Mouse (Mus musculus) urinary bladder, postnatal 25 days (tissue): ENCODE measurements around the gene Bri3.

ENCODE experiments used
- DNase-seq: peaks from one replicate; pipeline ENCODE4 v3.0.0; 2022; ENCODE audit warnings: low spot score

Bri3 gene

GRCm38 (mm10) chr5:144261829-144262228 is 17.6 kb downstream of the Bri3 start:
- no peak for DNase-seq

- no peak for DNase-seq
Measured at GRCm38 (mm10) chr5:144263082-144263481, 18.8 kb downstream of the Bri3 start.

GRCm38 (mm10) chr5:144263496-144263895 is 19.3 kb downstream of the Bri3 start:
- no peak for DNase-seq

- DNase-seq = no peak
Measured at GRCm38 (mm10) chr5:144267535-144268241, 23.5 kb downstream of the Bri3 start.

- DNase-seq = no peak
Measured at GRCm38 (mm10) chr5:144269926-144270325, 25.7 kb downstream of the Bri3 start.

GRCm38 (mm10) chr5:144270420-144270819 is 26.2 kb downstream of the Bri3 start:
- DNase-seq = no peak

- DNase-seq = no peak
Measured at GRCm38 (mm10) chr5:144271118-144271517, 26.9 kb downstream of the Bri3 start.

GRCm38 (mm10) chr5:144271772-144272171 is 27.5 kb downstream of the Bri3 start:
- no peak for DNase-seq

GRCm38 (mm10) chr5:144274904-144275303 is 30.7 kb downstream of the Bri3 start:
- no peak for DNase-seq

- DNase-seq = no peak
Measured at GRCm38 (mm10) chr5:144276898-144277630, 32.8 kb downstream of the Bri3 start.

- DNase-seq = no peak
Measured at GRCm38 (mm10) chr5:144278374-144278960, 34.2 kb downstream of the Bri3 start.

- DNase-seq = no peak
Measured at GRCm38 (mm10) chr5:144279081-144279541, 34.9 kb downstream of the Bri3 start.

GRCm38 (mm10) chr5:144279926-144280325 is 35.7 kb downstream of the Bri3 start:
- DNase-seq = no peak

GRCm38 (mm10) chr5:144282470-144283260 is 38.4 kb downstream of the Bri3 start:
- no peak for DNase-seq

GRCm38 (mm10) chr5:144283551-144284031 is 39.4 kb downstream of the Bri3 start:
- no peak for DNase-seq

- no peak for DNase-seq
Measured at GRCm38 (mm10) chr5:144284599-144284998, 40.4 kb downstream of the Bri3 start.

- DNase-seq = no peak
Measured at GRCm38 (mm10) chr5:144286591-144287266, 42.5 kb downstream of the Bri3 start.

GRCm38 (mm10) chr5:144287267-144287820 is 43.1 kb downstream of the Bri3 start:
- DNase-seq = no peak

- no peak for DNase-seq
Measured at GRCm38 (mm10) chr5:144288391-144288790, 44.2 kb downstream of the Bri3 start.

GRCm38 (mm10) chr5:144289769-144290440 is 45.7 kb downstream of the Bri3 start:
- DNase-seq = no peak

- no peak for DNase-seq
Measured at GRCm38 (mm10) chr5:144294908-144295307, 50.7 kb downstream of the Bri3 start.
